Mouse (Mus musculus): ENCODE results near the gene 1700029I15Rik.

DNA sequence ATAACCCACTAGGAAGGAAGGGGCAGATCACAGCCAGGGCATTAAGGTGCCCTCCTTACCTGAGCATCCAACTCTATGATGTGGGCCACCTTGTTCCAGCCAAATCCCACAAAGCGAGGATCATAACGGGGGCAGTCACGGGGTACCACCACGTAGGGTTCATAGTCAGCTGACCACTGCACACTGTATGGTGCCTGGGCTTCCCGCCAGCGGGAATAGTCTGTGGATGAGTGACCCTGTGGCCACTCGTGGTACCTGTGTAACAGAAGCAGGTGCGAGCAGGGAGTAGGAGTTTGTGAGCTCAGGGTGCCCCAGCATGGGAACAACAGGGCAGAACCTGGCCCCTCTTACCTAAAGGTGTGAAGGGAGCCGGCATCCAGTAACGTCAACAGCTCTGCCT, 16.8 kb upstream of the 1700029I15Rik start:
- no peak for TF ChIP-seq POLR2A (IDR thresholded peaks at IDR 0.05; ENCODE audit: borderline replicate concordance, extremely low read depth, low read depth, low read length)
- TF ChIP-seq CTCF (IDR thresholded peaks at IDR 0.05; ENCODE audit: insufficient read depth, low read length): no peak
